Mouse (Mus musculus): ENCODE results near the gene Nr2e1.

The Nr2e1 gene

DNA sequence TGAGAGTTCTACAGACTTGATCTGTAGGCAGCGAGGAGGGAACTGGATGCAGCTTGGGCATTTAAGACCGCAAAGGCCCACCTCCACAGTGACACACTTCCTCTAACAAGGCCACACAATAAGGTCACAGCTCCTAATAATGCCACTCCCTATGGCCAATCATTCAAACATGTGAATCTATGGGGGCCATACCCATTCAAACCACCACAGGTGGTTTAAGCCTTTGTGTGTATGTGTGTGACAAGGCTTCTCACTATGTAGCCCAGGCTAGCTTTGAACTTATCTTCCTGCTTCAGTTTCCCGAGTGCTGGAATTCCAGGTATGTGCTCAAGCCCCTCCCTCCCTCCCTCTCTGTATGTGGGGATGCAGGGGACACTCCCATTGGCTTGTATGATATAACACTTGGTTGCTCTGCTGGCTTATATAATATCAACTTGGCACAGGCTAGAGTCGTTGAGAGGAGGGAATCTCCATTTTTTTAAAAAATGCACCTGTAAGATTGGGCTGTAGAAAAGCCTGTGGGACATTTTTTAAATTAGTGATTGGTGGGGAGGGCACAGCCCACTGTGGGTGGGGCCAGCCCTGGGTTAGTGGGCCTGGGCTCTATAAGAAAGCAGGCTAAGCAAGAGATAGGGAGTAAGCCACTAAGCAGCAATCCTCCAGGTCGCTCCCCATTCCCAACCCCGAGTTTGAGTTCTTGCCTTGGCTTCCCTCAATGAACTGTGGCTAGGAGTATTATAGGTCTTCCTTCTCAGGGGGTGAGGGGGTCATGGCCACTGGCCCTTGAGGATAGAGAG is 37.5 kb downstream of the Nr2e1 start:
- no peak for DNase-seq (ENCODE audit: low spot score)

DNA sequence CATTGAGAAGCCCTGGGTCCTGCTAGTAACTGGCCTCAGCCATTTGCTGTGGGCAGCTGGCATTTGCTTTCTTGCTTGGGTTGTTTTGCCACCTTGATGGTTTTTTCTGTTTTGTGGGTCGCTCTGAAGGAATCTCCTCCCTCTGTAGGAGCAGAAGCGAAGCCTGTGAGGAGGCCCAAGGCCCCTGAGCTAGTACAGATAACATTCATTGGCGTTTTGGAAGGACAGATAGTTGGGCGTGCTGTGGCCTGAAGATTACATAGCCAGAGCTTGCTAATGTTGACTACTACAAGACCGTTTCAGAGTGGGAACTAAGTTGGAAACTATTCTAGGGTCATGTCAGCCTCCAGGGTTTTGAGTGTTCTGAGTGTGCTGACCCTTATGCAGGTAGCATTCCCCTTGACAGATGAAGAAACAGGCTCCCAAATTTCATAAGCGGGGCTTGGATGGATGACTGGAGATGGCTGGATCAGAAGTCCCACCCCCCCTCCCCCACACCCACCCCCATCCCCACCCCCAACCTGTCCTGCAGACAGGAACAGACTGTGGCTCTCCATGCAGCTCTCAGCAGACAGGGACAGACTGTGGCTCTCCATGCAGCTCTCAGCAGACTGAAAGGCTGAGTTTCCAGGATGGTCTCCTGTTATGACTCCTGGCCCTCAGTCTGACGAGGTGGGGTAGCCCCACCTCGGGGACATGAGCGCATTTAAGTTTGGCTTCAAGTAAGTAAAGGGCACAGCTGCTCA is 45.7 kb downstream of the Nr2e1 start:
- no peak for DNase-seq (ENCODE audit: low spot score)

DNA sequence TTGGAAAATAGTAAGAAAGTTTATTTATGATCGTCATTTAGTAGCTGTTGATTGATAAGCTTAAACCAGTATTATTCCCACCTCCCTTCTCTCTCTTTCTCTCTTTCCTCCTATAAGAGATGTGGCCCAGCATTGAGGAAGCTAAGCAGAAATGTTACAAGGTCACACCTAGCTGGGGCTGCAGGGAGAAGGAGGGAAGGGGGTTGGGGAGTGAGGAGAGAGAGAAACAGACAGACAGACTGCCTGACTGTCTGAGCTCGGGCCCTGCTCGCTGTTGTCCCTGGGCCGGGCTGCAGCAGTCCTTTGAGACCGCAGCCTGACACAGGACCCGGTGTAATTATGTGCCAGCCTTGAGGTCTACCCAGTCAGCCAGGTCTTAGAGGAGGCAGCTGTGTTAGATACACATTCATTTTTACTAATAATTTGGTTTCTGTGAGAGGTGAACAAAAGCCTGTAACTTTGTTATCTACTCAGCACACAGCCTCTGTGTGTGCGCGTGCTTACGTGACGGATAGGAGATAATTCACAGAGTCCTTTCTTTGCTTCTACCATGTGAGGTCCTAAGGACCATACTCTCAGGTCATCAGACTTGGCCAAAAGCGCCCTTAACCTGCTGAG is 49.5 kb downstream of the Nr2e1 start:
- DNase-seq (ENCODE audit: low spot score) = no peak

DNA sequence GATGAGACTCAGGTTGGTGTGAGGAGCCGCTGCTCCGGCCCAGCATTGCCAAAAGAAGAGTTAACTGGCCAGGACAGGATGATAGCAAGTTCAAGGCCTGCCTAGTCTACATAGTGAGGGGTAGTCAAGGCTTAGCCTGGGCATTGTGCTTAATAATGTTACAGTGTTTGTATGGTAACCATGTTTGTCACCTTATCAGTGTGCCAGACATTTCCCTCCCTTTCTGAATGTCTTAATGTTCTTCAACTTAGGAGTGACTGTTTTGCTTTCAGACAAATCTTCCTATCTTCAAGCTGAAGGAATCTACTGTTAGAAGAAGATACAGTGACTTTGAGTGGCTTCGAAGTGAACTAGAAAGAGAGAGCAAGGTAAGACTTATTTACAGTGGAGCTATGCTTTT is 57.8 kb downstream of the Nr2e1 start:
- DNase-seq (ENCODE audit: low spot score) = no peak

DNA sequence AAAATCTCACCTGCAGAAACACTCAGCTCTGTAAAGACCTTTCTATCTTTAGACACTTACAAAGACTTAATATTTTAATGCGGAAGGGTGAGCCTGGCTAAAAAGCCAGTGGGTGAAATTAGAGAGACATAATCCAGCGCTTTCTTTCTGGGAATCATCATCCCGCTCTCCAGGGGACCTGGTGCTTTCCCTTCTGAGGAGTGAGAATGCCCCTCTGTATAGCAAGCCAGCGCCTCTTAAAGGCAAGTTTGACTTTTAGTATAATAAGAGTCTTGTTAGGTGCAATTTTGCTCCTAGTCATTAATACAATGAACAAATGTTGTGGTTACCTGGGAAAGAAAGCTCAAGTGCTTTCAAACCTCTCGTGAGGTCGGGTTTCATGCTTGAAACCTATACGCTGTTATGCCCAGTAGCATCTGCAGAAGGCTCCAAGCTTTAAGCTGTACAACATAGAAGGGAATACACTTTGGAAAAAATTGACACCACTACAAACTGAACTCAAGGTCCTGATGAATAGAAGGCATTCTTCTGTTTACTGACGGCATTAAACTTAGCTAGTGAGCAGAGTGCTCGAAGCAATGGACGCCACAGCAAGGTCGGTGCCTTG is 59.8 kb downstream of the Nr2e1 start:
- no peak for DNase-seq (ENCODE audit: low spot score)

DNA sequence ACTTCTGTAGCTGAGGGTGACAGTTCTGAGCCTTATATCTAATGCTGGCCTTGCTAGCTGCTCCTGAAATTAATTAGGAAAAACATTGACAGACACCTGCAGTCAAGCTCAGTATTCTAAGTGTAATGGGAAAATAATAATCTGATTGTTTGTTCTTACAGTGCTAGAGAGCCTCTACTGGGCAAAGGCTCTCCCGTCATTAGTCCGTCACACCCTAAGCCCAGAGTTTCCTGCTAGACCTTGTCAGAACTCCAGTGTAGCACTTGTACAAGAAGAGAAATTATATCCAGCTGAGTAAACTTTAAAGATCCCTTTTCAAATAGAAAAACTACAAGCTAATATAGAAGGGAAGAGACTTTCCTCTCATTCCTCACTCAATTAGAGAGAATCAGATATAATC is 60.5 kb downstream of the Nr2e1 start:
- DNase-seq (ENCODE audit: low spot score) = no peak

DNA sequence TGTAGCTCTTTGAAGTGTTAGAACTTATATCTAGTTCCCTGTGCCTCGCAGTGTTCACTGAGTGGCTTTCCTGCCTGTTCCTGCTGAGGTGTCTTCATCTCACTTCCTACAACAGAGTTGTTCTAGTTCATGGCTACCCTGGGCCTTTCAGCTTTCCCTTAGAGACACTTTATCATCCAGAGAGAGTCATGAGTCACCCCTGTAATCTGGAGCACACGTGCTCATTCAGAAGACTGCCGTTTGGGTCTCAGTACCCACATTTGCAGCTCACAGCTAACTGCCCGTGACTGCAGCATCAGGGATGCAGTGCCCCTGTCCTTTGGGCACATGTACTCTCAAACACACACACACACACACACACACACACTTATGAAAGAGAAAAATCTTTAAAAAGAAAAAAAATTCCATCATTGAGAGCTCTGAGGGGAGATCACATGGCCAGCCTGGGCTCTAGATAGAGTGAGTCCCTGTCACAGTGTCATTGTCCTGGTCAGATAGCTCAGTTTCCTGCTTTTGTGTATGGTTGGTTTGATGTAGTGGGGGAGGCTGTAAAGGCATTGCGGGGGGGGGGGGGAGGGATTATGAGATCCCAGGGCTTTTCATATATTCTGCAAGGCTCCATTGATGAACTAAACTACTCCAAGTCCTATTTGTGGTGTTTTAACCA is 62.0 kb downstream of the Nr2e1 start:
- no peak for DNase-seq (ENCODE audit: low spot score)

DNA sequence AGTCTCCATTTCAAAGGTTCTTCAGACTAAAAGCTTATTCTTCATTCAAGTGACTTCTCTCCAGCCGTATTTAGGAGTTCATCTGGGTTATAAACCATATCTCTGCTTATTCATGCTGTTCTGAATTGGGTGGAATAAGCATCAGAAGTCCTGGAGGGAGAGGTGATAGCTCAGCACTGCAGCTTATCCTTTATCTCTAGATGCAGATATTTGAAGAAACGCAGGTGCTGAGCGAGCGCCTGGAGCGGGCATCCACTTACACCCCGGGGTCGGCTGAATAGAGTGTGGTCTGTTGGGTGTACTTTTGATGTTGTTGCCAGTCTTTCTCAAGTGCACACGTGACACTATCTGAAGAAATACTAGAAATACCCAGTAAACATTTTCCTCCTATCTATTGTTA is 65.1 kb downstream of the Nr2e1 start:
- DNase-seq (ENCODE audit: low spot score) = no peak

DNA sequence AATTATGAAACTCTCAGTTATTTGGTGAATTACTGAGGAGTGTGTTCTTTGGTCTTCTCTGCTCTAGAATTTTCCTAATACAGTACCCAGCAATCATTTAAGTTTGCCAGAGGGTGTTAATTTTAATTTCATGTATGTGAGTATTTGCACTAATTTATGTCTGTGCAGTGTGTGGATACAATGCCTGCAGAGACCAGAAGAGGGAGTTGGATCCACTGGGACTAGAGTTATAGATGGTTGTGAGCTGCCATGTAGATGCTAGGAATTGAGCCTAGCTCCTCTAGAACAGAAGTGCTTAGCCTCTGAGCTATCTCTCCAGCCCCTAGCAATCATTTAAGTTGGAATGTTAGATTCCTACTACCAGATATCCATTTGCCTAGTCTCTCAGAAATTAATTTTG is 69.3 kb downstream of the Nr2e1 start:
- DNase-seq (ENCODE audit: low spot score) = no peak
